Mouse (Mus musculus): Measurements from ENCODE around the gene Sulf2.

Gene Sulf2

DNA sequence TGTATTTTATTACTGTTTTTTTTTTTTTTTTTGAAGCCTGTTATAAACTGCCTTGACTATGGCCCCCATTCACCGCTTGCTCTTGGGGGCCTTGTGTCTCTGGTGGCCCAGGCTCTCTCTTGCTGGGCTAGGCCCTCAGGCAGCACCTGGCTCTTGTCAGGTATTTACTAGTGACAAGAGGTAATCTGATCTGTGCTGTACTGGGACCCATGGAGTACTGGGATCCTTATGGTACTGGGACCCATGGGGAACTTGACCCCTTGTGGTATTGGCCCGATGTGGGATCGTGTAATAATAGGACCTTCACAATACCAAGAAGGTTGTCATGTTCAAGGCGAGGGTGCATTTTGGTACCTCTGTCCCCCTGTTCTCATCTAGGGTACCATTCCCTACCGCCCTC lies 4.9 kb downstream of the Sulf2 start:
- no peak for DNase-seq (ENCODE audit: low spot score in 2 of 2)

DNA sequence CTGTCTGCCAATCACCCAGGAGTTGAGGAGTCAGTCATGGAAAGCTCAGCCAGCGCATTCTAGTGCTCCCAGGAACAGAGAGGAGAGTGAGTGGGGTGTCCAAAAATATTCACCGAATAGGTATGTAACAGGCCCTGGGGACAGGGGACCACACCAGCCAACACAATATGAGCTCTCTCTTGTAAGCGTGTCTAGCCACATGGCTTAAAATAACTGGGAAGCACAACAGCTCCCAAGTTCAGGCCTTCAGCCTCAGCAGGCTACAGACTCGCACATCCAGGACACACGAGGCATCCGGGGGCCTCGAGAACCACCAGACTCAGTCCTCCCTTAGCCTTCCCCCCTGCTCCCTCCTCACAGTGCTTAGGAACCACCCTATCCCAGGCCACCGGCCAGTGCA lies 6.0 kb downstream of the Sulf2 start:
- DNase-seq (ENCODE audit: low spot score in 2 of 2) = no peak

DNA sequence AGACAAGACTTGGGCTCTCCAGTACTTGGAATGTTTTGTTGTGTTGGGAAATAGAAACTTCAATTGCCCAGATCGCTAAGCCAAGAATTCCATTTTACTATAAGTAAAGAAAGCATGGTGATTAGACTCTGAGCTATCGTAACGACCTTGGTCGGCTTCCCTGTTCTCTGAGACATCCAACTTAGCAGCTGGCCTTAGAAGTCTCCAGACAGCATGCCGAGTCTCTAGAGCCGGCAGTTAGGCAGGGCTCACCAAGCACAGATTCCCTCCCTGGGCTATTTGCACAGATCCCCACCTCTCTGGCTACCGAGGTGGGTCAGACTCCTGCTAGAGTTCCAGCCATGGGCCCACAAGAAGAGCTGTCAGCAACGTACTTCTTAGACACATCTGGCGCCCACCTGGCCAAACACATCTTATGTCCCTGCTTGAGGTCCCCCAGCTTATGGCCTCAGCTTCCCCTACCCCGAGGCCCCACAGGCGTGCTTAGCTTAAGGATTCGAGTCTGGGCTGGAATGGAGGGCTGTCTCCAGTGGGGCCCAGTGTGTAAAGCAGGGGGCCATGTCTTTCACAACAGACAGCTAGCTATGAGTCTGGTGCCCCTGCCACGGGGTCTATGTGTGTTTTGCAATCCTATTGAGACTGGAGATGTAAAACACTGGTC lies 6.7 kb downstream of the Sulf2 start:
- no peak for DNase-seq (ENCODE audit: low spot score in 2 of 2)

DNA sequence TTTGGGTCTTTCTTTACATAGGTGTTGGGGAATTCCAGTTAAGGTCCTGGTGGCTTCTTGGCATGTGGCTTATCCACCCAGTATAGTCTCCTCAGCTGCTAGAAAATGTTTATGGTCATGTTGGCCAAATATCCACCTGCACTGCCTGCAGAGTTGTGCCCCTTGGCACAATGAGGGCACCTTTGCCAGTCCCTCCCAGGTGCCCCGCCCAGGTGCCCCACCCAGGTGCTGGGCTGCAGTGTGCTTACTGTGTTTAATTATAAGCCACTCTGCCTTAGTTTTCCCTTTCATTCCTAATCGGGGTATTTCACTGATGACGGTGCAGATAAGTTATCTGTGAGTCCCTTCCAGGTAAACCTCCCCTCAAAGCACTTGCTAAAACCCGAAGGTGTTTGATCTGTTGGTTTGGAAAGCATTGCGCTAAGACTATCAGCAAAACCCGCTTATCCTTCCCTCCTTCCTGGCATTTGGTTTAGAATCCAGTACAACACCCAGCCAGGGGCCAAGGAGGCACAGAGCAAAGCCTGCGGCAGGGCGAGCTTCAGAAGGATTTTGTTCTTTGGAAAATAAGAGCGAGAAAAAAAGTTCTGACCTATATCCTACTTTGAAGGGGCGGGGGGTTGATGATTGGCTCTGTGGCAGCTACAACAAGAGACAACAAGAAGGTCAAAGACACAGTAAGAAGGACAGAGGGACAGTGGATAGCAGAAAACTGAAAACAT lies 7.4 kb downstream of the Sulf2 start:
- DNase-seq (ENCODE audit: low spot score in 2 of 2) = peak in 1 of 2 experiments; percentile 47

DNA sequence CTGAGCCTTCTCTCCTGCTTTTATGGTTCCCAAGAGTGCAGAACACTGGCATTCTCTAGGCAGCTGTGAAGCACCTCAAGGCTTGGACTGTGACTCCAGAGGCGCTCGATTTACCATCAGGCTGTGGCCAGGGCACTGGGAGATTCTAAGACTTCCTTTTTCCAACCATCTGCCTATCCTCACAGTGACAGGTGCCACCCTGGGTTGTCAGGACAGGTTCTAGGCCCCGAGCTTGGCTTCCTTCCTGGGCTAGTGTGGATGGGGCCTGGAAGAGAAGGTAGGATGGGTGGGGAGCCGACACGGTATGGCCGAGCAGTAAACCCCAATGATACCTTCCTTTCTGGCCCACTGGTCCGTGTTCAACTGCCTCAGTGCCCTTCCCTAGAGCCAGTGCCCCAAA lies 9.0 kb downstream of the Sulf2 start:
- DNase-seq (ENCODE audit: low spot score in 2 of 2) = no peak

DNA sequence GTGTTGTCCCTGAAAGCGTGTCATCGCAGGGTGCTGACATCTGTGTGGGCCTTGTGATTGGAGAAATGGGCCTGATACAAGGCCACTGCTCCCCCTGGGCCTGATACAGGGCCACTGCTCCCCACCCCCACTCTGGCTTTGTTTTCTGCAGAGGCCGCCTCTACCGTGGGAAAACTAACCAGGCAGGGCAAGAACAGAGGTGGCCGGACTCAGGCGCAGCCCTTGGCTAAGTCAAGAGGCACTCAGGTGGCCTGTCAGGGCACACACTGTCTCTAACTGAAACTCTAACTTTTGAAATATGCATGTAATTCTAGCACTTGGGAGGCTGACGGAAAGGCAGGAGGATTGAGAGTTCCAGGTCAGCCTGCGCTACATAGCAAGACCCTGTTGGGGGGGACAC lies 10.4 kb downstream of the Sulf2 start:
- DNase-seq (ENCODE audit: low spot score in 2 of 2) = no peak

DNA sequence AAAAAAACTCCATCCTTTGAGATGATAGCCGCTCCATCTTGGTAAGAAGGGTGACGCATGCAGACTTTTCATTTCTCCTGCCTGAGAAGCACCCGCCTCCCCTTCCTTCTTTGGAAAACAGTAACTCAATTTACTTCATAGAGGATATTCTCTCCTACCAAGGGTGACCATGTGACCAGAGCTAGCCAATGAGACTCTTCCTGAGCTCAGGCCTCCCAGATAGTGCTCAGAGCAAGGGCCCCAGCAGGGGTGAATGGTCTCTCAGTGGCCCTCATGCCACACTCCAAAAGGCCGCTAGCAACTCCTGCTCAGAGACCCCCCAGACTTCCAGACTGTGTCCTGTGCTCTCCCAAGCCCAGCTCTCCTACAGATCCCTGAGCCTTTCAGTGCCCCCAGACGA lies 11.6 kb downstream of the Sulf2 start:
- no peak for DNase-seq (ENCODE audit: low spot score in 2 of 2)

DNA sequence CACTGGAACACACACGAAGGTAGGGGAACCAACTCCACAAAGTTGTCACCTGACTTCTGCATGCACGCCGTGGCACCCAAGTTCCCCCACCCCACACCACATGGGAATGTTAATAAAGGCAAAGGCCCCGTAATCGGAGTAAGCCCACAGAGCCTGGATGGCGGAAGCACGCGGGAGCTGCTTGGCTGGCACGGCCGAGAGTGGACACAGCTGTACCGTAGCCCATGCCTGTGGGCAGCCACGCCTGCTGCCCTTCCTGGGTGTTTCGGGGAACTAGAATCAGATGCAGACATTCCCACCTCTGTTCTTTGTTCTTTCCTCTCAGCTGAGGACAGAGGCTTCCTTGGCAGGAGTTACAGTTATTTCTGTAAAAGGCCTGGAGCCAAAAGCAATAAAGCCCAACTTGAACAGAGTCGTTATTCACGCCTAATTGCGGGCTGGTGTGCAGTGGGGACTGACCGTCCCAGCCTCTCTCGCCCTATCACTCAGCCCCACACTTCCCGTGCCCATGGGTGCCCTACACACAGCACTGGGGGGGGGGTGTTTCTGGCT lies 12.8 kb downstream of the Sulf2 start:
- no peak for DNase-seq (ENCODE audit: low spot score in 2 of 2)

DNA sequence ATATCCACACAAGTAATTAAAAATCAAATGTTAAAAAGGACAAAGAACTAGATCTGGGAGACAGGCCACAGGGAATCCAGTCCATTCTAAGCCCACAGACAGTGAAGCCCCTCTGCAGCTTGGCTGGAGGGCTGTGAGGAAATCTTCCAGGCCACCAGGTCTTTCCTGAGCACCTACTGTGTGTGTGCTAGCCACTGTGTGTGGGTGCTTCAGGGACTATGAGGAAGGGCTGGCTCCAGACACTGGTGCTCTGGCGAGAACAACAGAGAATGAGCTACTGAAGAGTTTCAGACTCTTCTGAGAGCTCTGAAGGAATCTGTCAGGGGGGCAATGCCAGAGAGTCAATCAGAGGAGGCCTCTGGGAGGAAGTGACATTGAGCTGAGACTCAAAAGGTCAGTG lies 13.6 kb downstream of the Sulf2 start:
- no peak for DNase-seq (ENCODE audit: low spot score in 2 of 2)

DNA sequence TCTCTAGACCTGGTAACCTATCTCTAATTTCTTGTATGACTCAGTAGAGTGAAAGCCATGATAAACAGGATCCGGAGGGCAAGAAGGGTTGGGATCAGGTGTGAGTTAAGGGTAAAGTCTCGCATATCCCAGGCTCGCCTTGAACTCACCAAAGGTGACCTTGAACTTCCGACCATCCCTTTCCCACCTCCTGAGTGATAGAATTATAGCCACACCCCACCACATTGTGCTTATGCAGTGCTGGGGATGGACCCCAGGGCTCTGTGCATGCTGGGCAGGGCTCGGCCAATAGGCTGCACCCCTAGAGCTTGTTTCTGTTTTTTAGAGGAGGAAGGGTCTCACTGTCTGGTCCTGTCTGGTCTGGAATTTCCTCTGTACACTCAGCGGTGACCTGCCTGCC lies 14.4 kb downstream of the Sulf2 start:
- no peak for DNase-seq (ENCODE audit: low spot score in 2 of 2)

DNA sequence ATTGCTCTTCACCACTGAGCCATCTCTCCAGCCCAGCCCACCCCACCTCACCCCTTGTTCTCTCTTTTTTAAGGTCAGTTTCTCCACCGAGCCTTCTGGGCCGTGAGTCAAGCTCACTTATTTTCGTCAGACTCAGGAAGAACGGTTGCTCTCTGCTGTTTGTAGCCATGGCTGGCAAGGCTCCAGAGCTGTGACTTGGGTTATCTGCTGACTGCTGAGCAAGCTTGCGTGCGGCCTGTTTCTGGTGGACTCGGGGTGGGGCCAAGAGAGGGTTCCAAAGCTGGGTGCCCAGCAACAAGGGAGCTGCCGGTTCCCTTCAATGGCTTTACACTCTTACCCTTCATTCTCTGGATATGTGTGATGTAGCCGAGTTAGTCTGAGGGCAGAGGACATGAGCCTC lies 15.0 kb downstream of the Sulf2 start:
- peak; percentile 58 to 85 for DNase-seq (ENCODE audit: low spot score in 2 of 2)

DNA sequence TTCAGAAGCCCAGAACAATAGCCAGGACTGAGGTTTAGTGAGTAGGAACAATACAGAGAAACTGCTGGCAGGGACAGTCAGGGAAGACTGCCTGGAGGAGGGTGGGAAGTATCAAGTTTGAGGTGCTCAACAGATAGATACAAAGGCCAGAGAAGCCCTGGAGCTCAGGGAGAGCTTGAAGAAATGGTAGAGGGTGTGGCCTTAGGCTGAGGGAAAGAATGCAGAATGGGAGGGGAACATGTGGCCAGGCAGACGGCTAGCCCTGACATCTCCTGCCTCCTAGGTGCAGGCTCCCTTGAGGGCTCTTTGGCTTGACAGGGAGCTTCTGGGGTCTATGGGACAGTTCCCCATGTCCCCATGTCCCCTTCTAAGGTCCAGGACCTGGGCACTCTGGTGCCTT lies 17.2 kb downstream of the Sulf2 start:
- DNase-seq (ENCODE audit: low spot score in 2 of 2) = no peak

DNA sequence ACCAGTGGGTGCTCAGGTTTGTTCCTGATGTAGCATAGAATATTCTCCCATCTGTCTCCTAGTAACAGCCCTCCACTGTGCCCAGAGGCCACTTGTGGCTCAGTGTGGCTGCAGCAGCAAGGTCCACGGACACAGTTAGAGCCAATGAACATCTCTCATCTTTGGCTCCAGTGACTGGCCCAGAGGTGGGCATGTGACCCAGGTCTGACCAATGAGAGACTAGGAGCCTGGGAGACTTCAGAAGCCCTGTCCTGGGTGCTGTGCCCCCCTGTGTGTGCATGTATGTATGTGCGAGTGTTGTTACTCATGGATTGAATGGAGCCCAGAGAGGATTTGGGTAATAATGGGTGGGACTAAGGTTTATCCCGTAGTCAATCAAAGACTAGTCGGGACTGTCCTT lies 18.0 kb downstream of the Sulf2 start:
- no peak for DNase-seq (ENCODE audit: low spot score in 2 of 2)

DNA sequence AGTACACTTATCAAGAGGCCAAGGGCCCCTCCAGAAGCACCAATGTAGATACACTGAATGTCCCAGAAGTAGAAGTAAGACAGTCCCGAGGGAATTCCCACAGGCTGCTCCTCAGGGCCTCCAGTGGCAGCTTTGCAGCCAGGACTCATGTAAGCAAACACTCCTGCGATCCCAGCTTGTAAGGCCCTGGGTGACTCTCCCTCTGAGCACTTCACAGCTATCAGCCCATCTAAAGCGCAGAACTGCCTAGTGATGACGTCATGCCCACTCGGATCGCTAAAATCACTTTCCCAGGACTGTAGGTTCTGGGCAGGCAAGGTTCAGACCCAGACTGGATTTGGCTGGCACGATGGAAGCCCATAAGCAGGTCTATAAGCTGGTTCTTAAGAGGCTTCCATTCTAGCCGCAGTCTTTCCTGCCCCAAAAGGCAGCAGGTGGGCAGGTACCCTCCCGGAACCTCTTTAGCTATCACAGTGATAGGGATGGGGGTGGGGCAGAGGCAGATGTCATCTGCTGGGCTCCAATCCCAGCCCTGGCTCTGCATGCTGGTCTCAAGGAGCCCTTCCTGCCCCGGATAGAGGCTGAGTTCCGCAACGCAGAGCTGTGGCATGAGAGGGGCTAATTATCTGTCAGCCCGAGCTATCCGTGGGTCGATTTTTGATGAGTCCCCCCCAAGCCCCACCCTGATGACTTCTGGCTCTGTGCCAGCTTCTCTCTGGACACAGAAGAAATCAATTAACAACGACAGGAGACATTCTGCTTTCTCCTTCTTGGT lies 19.6 kb downstream of the Sulf2 start:
- no peak for DNase-seq (ENCODE audit: low spot score in 2 of 2)

DNA sequence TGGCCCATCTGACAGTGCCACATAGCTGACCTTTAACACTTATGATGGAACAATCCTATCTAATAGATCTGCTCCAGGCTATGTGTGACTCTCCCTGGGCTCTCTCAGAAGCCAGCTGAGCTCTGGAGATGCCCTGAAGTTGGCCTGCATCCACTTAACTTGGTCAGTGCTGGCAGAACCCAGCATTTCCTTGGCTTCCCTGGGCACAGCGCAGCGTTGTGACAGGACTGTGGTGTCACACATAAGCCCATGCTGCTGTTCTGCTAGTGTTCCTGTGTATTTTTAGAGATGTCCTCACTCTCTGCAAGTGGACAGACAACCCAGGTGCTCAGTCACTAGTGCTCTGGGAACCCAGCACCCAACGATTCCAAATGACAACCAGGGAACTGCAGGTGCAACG lies 26.7 kb downstream of the Sulf2 start:
- no peak for DNase-seq (ENCODE audit: low spot score in 2 of 2)

DNA sequence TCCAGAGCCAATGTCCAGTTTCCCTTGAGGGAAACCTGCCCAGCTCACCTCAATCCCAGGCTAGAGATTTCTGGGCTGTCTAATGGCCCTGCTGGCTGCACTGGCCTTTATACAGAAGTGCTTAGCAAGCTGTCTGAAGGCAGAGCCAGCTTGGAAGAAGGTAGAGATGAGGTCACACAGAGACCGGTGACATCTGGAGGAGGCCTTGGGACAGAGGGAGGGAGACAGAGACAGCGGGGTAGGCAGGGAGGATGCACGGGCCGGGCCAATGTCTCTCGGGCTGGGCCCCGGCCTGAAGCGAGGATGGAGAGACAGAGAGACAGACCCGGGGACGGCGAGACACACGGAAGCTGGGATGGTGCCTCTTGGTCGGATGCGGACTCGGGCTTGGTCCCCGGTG lies 27.4 kb downstream of the Sulf2 start:
- DNase-seq (ENCODE audit: low spot score in 2 of 2) = no peak

DNA sequence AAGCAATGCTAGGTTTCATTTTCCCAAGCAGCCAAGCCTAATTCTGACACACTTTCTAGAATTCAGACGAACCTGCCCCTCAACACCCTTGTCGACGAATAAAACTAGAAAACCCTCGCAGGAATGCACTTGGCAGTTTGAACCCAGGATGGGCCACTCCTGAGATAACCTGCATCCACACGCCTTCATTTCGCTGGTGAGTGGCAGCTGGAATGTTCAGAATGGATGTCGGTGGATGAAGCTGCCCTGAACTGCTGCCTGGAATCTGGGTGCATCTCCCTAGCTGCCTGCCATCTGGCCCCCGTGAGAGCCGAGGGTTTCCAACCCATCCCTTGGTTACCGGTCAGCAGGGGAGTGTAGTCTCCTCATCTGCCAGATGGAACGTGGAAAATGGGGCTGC lies 29.1 kb downstream of the Sulf2 start:
- no peak for DNase-seq (ENCODE audit: low spot score in 2 of 2)

DNA sequence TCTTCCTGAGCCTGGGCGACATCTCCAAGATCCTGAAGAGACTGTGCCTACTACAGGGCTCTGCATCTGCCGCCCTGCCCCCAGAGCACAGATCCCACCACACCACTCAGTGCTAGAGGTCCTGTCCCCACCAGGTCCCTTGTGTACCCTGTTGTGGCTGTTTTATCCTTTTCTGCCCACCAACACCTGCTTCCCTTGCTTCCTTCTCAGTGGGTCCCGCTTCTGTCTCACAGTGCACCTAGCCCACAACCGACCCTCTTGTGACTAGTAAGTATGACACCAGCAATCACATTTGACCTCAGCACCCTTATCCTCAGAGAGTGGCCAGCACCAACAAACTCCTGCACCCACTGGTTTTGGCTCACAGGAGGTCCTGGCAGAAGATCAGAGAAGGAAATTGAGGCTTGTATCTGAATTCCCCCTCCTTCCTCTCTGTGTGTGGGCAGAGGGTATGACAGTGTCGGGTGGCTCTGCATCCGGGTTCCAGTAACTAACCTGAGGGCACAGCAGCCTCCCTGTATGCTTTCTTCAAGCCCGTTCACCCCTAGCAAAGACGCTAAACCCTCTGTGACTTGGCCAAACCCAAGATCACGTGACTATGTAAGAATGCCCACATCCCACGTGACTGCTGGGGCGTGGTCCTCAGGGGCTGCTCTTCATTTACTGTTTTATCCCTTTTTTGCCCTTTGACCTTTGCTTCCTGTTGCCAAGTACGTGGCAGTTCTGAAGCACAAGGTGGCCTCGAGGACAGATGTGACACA lies 29.8 kb downstream of the Sulf2 start:
- DNase-seq (ENCODE audit: low spot score in 2 of 2) = no peak

DNA sequence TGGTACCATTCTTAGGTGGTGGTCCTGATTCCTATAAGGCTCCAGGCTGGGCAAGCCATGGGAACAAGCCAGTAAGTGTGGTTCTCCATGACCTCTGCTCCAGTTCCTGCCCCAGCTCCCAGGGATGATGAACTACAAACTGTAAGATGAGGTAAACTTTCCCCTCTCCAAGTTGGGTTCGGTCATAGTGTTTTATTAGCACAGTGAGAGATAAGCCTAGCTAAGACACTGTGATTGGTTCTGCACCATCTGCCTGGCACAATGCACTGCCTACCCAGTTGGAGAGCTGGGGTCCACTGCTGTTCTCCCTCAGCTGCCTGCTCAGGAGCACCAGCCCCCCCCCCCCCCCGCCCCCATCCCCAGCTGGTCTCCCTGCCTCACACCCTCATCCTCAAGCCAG lies 30.4 kb downstream of the Sulf2 start:
- DNase-seq (ENCODE audit: low spot score in 2 of 2) = no peak

DNA sequence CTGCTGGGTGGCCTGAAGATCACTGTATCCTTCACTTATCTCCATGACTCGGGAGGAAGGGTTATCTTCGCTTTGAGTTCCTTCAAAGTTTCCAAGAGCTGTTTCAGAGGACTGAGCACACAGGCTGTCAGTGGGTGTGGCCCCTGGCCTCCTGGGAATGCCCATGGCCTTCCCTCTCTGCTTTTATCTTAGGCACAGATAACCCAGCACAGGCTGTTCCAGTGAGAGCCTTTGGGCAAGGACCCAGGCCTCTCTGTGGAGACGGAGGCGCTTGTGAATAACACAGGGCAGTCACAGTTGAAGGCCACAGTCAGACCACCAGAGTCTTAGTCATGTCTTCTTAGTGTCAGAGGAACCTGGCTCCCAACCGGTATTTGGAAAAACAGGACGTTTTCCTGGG lies 32.7 kb downstream of the Sulf2 start:
- peak in 1 of 2 experiments; percentile 62 for DNase-seq (ENCODE audit: low spot score in 2 of 2)

DNA sequence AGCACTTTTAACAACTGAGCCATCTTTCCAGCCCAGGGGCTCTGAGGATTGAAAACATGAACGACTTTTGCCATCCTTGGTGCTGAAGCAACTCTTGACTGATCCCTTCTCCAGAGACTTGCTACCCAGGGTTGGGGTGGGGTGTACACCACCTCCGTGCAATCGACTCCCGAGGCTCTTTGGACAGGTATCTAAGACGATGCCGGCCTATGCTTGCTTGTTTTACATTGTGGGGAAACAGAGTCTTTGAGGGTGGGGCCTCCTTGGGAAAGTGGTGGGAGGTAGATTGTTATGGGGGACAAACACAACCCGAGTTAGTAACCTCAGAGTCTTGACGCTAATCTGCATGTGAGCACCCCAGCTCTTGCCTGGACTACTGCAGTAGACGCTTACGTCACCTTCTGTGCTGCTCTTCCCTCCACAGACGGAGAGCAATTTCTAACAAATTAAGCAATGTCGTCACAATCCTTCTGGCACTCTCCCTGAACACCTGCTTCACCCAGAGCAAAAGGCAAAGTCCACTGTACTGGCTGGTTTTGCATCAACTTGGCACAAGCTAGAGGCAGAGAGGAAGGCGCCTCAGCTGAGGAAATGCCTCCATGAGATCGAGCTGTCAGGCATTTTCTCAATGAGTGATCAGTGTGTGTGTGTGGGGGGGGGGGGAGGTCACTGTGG lies 33.6 kb downstream of the Sulf2 start:
- DNase-seq (ENCODE audit: low spot score in 2 of 2) = no peak

All from urinary bladder, postnatal 36 days (tissue).